Mouse (Mus musculus): ENCODE results near the gene Gm3127. TPM values are rescaled to one million over a fixed set of nuclear protein-coding genes. Genes with fewer than 3 reads are reported as not detected.
"Not testable (repeated sequence)": the region's sequence is repeated elsewhere in the genome, so short reads cannot be mapped to it uniquely, and the experiment has no call there.

Gm3127 gene
- polyA plus RNA-seq (2015; fragmentation: Nextera tagmentation; extraction: Ambion mirVana): not detected in 2 replicates

GRCm38 (mm10) chr14:4164730-4165129, at the start of gene Gm3127:
Gene Gm3127, plus strand, starts transcription at chr14:4165030.
- WGBS: no CpG with 5 or more reads among the region's 2 CpGs
- not testable (repeated sequence) for ATAC-seq (ENCODE audit: low FRiP score, low TSS enrichment); H3K4me3 ChIP-seq (ENCODE audit: low read depth, low read length); H3K36me3 ChIP-seq (ENCODE audit: control insufficient read depth, insufficient read depth, low read length); H3K27me3 ChIP-seq (ENCODE audit: control insufficient read depth, insufficient read depth, low read length); H3K9me3 ChIP-seq (ENCODE audit: control insufficient read depth, low read length); H3K4me1 ChIP-seq (replicated peaks; ENCODE audit: control insufficient read depth, insufficient read depth); H3K4me2 ChIP-seq (replicated peaks; ENCODE audit: low read depth); DNase-seq (ENCODE audit: low spot score); H3K9ac ChIP-seq (ENCODE audit: low read length); H3K27ac ChIP-seq (replicated peaks)

- not testable (repeated sequence) for H3K4me1 ChIP-seq (replicated peaks; ENCODE audit: control insufficient read depth, insufficient read depth); H3K4me2 ChIP-seq (replicated peaks; ENCODE audit: low read depth); H3K36me3 ChIP-seq (ENCODE audit: control insufficient read depth, insufficient read depth, low read length); H3K9ac ChIP-seq (ENCODE audit: low read length); H3K27ac ChIP-seq (replicated peaks); H3K27me3 ChIP-seq (ENCODE audit: control insufficient read depth, insufficient read depth, low read length); H3K4me3 ChIP-seq (ENCODE audit: low read depth, low read length); DNase-seq (ENCODE audit: low spot score); ATAC-seq (ENCODE audit: low FRiP score, low TSS enrichment); H3K9me3 ChIP-seq (ENCODE audit: control insufficient read depth, low read length)
- WGBS: 81% methylated on average over 4 of the region's 4 CpGs
Observed at GRCm38 (mm10) chr14:4141646-4142045, 23.2 kb upstream of the Gm3127 start.

GRCm38 (mm10) chr14:4182030-4182429, 17.2 kb downstream of the Gm3127 start:
- not testable (repeated sequence) for H3K4me3 ChIP-seq (ENCODE audit: low read depth, low read length); H3K9ac ChIP-seq (ENCODE audit: low read length); H3K9me3 ChIP-seq (ENCODE audit: control insufficient read depth, low read length); H3K27me3 ChIP-seq (ENCODE audit: control insufficient read depth, insufficient read depth, low read length); H3K36me3 ChIP-seq (ENCODE audit: control insufficient read depth, insufficient read depth, low read length); ATAC-seq (ENCODE audit: low FRiP score, low TSS enrichment); H3K27ac ChIP-seq (replicated peaks); H3K4me1 ChIP-seq (replicated peaks; ENCODE audit: control insufficient read depth, insufficient read depth)
- WGBS: 4% methylated on average over 12 of the region's 14 CpGs
- peak overlapping the region; percentile 14; the same call in 1 of the 2 replicates for H3K4me2 ChIP-seq (replicated peaks; ENCODE audit: low read depth)
- DNase-seq (ENCODE audit: low spot score): peak; percentile 11

GRCm38 (mm10) chr14:4182491-4183210, 17.8 kb downstream of the Gm3127 start, which contains the start of gene Gm2974:
Gene Gm2974, plus strand, starts transcription at chr14:4182576.
- H3K4me3 ChIP-seq (ENCODE audit: low read depth, low read length); ATAC-seq (ENCODE audit: low FRiP score, low TSS enrichment); H3K27me3 ChIP-seq (ENCODE audit: control insufficient read depth, insufficient read depth, low read length); H3K9me3 ChIP-seq (ENCODE audit: control insufficient read depth, low read length); DNase-seq (ENCODE audit: low spot score); H3K36me3 ChIP-seq (ENCODE audit: control insufficient read depth, insufficient read depth, low read length); H3K9ac ChIP-seq (ENCODE audit: low read length); H3K4me1 ChIP-seq (replicated peaks; ENCODE audit: control insufficient read depth, insufficient read depth); H3K27ac ChIP-seq (replicated peaks): not testable (repeated sequence)
- WGBS: 13% methylated on average over 28 of the region's 59 CpGs
- H3K4me2 ChIP-seq (replicated peaks; ENCODE audit: low read depth): peak within 1 kb of the TSS; percentile 14

GRCm38 (mm10) chr14:4183375-4183774, 18.5 kb downstream of the Gm3127 start:
- H3K4me1 ChIP-seq (replicated peaks; ENCODE audit: control insufficient read depth, insufficient read depth); H3K9me3 ChIP-seq (ENCODE audit: control insufficient read depth, low read length); H3K27ac ChIP-seq (replicated peaks); H3K9ac ChIP-seq (ENCODE audit: low read length); H3K4me2 ChIP-seq (replicated peaks; ENCODE audit: low read depth); ATAC-seq (ENCODE audit: low FRiP score, low TSS enrichment); H3K4me3 ChIP-seq (ENCODE audit: low read depth, low read length); DNase-seq (ENCODE audit: low spot score); H3K27me3 ChIP-seq (ENCODE audit: control insufficient read depth, insufficient read depth, low read length); H3K36me3 ChIP-seq (ENCODE audit: control insufficient read depth, insufficient read depth, low read length): not testable (repeated sequence)
- TF ChIP-seq CTCF (IDR thresholded peaks at IDR 0.05; ENCODE audit: low read depth): peak; percentile 51
- 40% methylated on average over 4 of the region's 10 CpGs for WGBS

Other genes starting within 250 kb of the Gm3127 start
- not detected in 2 replicates for gene Gm3029, start 233.3 kb upstream of the Gm3127 start, polyA plus RNA-seq (2015; fragmentation: Nextera tagmentation; extraction: Ambion mirVana)
- gene Gm3095, start 201.5 kb upstream of the Gm3127 start, polyA plus RNA-seq (2015; fragmentation: Nextera tagmentation; extraction: Ambion mirVana): not detected in 2 replicates
- 0.05 TPM in 1 of 2 replicates, not detected in the other for gene Gm3099, start 166.6 kb upstream of the Gm3127 start, polyA plus RNA-seq (2015; fragmentation: Nextera tagmentation; extraction: Ambion mirVana)
- gene Gm5796, start 141.1 kb upstream of the Gm3127 start, polyA plus RNA-seq (2015; fragmentation: Nextera tagmentation; extraction: Ambion mirVana): 0.07 and 0.15 TPM in 2 replicates
- gene Gm3115, start 80.9 kb upstream of the Gm3127 start, polyA plus RNA-seq (2015; fragmentation: Nextera tagmentation; extraction: Ambion mirVana): not detected in 2 replicates
- gene Gm8108, start 54.5 kb upstream of the Gm3127 start, polyA plus RNA-seq (2015; fragmentation: Nextera tagmentation; extraction: Ambion mirVana): 0.50 TPM in 1 of 2 replicates, not detected in the other
- gene Gm2974, start 17.5 kb downstream of the Gm3127 start, polyA plus RNA-seq (2015; fragmentation: Nextera tagmentation; extraction: Ambion mirVana): 0.10 and 0.22 TPM in 2 replicates
- not detected in 2 replicates for gene Gm3138, start 84.6 kb downstream of the Gm3127 start, polyA plus RNA-seq (2015; fragmentation: Nextera tagmentation; extraction: Ambion mirVana)
- 0.11 TPM in 1 of 2 replicates, not detected in the other for gene Gm3149, start 152.3 kb downstream of the Gm3127 start, polyA plus RNA-seq (2015; fragmentation: Nextera tagmentation; extraction: Ambion mirVana)
- gene 2610042L04Rik, start 169.7 kb downstream of the Gm3127 start, polyA plus RNA-seq (2015; fragmentation: Nextera tagmentation; extraction: Ambion mirVana): 0.13 TPM in 1 of 2 replicates, not detected in the other
- gene Gm3159, start 232.5 kb downstream of the Gm3127 start, polyA plus RNA-seq (2015; fragmentation: Nextera tagmentation; extraction: Ambion mirVana): not detected in 2 replicates